Mouse (Mus musculus): ENCODE results near the gene Nuak2.

DNA sequence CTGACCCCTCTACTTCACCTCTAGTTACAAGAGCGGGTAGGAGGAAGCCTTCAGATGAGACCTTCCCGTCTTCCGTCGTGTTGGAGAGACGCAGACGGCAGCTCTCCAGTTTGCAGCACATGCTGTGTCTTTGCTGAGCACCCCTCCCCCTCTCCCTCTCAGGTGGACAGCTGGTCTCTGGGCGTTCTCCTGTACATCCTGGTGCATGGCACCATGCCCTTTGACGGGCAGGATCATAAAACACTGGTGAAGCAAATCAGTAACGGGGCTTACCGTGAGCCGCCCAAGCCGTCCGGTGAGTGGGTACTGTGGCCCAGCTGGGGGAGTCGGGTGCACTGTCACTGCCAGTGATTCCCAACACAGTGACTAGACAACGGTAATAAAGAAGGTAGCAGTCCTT, 14.5 kb downstream of the Nuak2 start:
- TF ChIP-seq CTCF (IDR thresholded peaks at IDR 0.05; ENCODE audit: low read depth) (no peak), EP300 (IDR thresholded peaks at IDR 0.05; ENCODE audit: low read depth) (no peak)
